Mouse (Mus musculus): ENCODE data around the gene Pagr1a. TPM values are rescaled to one million over a fixed set of nuclear protein-coding genes. Genes with fewer than 3 reads are reported as not detected.

Gene Pagr1a
- polyA plus RNA-seq, 1 experiment from 2014 or later, result 12.2 TPM

GRCm38 (mm10) chr7:127021563-127022527 is 4.7 kb upstream of the Pagr1a start:
- no peak overlapping the region for H3K4me3 ChIP-seq (ENCODE audit: low read depth, low read length)
- H3K9ac ChIP-seq (replicated peaks), result peak overlapping the region; percentile 28
- H3K4me2 ChIP-seq (ENCODE audit: low read depth, low read length), result peak overlapping the region; percentile 68
- ATAC-seq (no peak), DNase-seq (no peak)
- H3K9me3 ChIP-seq (ENCODE audit: low read length), result no peaks in the 10 kb centered on the region
- no peaks in the 10 kb centered on the region for H3K27me3 ChIP-seq (ENCODE audit: insufficient read depth, low read length)
- no peak for TF ChIP-seq EP300 (IDR thresholded peaks at IDR 0.05; ENCODE audit: low read depth)
- no peak for TF ChIP-seq CTCF (IDR thresholded peaks at IDR 0.05; ENCODE audit: low read depth)
- peaks cover 56% of the 10 kb centered on the region for H3K4me1 ChIP-seq (ENCODE audit: insufficient read depth)
- H3K36me3 ChIP-seq (replicated peaks; ENCODE audit: insufficient read depth, low read length), result peaks cover 23% of the 10 kb centered on the region
- 0 out of 2 replicates have a peak overlapping the region, but pooled peaks have one; percentile 39 for H3K27ac ChIP-seq (ENCODE audit: low read depth)
- 35% methylated on average over 5 of the region's 5 CpGs for WGBS (ENCODE audit: insufficient replicate concordance)

- no peaks in the 10 kb centered on the region for H3K9me3 ChIP-seq (ENCODE audit: low read length)
- H3K4me2 ChIP-seq (ENCODE audit: low read depth, low read length), result peak within 1 kb of the TSS; percentile 68
- no peak for TF ChIP-seq CTCF (IDR thresholded peaks at IDR 0.05; ENCODE audit: low read depth)
- TF ChIP-seq EP300 (IDR thresholded peaks at IDR 0.05; ENCODE audit: low read depth), result no peak
- peaks cover 57% of the 10 kb centered on the region for H3K4me1 ChIP-seq (ENCODE audit: insufficient read depth)
- DNase-seq (no peak), ATAC-seq (no peak)
- WGBS (ENCODE audit: insufficient replicate concordance), result 7% methylated on average over 35 of the region's 37 CpGs
- peak within 1 kb of the TSS; percentile 28; the same call in 1 of the 2 replicates for H3K9ac ChIP-seq (replicated peaks)
- H3K36me3 ChIP-seq (replicated peaks; ENCODE audit: insufficient read depth, low read length), result peaks cover 23% of the 10 kb centered on the region
- H3K4me3 ChIP-seq (ENCODE audit: low read depth, low read length), result peak within 1 kb of the TSS; percentile 17
- no peaks in the 10 kb centered on the region for H3K27me3 ChIP-seq (ENCODE audit: insufficient read depth, low read length)
- 0 out of 2 replicates have a peak within 1 kb of the TSS, but pooled peaks have one; percentile 18 for H3K27ac ChIP-seq (ENCODE audit: low read depth)
Observed at GRCm38 (mm10) chr7:127020901-127021562, 3.9 kb upstream of the Pagr1a start, which contains the start of the genes Gm42742 and Prrt2. Gene Gm42742 (minus strand): TSS chr7:127021097. Gene Prrt2 (minus strand): TSS chr7:127021211.

GRCm38 (mm10) chr7:127020491-127020890 is 3.3 kb upstream of the Pagr1a start:
- peak overlapping the region; percentile 28; the same call in 1 of the 2 replicates for H3K9ac ChIP-seq (replicated peaks)
- H3K4me3 ChIP-seq (ENCODE audit: low read depth, low read length), result peak overlapping the region; percentile 17
- no peaks in the 10 kb centered on the region for H3K9me3 ChIP-seq (ENCODE audit: low read length)
- peak overlapping the region; percentile 68 for H3K4me2 ChIP-seq (ENCODE audit: low read depth, low read length)
- no peak for ATAC-seq
- H3K27me3 ChIP-seq (ENCODE audit: insufficient read depth, low read length), result no peaks in the 10 kb centered on the region
- H3K4me1 ChIP-seq (ENCODE audit: insufficient read depth), result peaks cover 61% of the 10 kb centered on the region
- H3K36me3 ChIP-seq (replicated peaks; ENCODE audit: insufficient read depth, low read length), result peaks cover 24% of the 10 kb centered on the region
- WGBS (ENCODE audit: insufficient replicate concordance), result 55% methylated on average over 5 of the region's 5 CpGs
- DNase-seq, result no peak
- no peak overlapping the region for H3K27ac ChIP-seq (ENCODE audit: low read depth)
- TF ChIP-seq EP300 (IDR thresholded peaks at IDR 0.05; ENCODE audit: low read depth) (no peak), CTCF (IDR thresholded peaks at IDR 0.05; ENCODE audit: low read depth) (no peak)

DNA sequence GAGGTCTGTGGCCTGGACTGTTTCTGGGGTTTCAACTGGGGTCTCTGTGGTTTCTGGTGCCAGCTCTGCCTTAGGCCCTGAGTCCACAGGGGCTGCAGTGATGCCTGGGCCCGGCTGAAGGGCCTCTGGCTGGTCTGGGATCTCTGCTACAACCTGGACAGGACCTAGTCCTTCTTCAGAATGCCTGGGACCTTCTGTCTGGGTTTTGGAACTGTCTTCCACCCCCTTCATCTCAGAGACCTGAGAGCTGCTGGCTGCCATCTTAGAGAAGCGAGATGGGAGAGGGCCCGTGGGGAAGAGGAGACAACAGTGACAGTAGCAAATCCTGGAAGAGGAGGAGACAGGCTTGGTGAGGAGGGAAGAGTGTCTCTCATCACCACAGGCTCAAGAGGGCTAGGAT is 2.9 kb upstream of the Pagr1a start:
- Histone ChIP-seq H3K4me2 (ENCODE audit: low read depth, low read length) (no peak overlapping the region), H3K4me1 (ENCODE audit: insufficient read depth) (peaks cover 61% of the 10 kb centered on the region), H3K27ac (ENCODE audit: low read depth) (no peak overlapping the region), H3K36me3 (replicated peaks; ENCODE audit: insufficient read depth, low read length) (peaks cover 27% of the 10 kb centered on the region), H3K4me3 (ENCODE audit: low read depth, low read length) (no peak overlapping the region), H3K9ac (replicated peaks) (no peak overlapping the region), H3K27me3 (ENCODE audit: insufficient read depth, low read length) (no peaks in the 10 kb centered on the region), H3K9me3 (ENCODE audit: low read length) (no peaks in the 10 kb centered on the region)
- 74% methylated on average over 3 of the region's 3 CpGs for WGBS (ENCODE audit: insufficient replicate concordance)
- no peak for DNase-seq
- no peak for TF ChIP-seq CTCF (IDR thresholded peaks at IDR 0.05; ENCODE audit: low read depth)
- TF ChIP-seq EP300 (IDR thresholded peaks at IDR 0.05; ENCODE audit: low read depth), result no peak
- no peak for ATAC-seq

GRCm38 (mm10) chr7:127019306-127019960 is 2.3 kb upstream of the Pagr1a start:
- Histone ChIP-seq H3K9ac (replicated peaks) (no peak overlapping the region; the same call in 1 of the 2 replicates), H3K4me1 (ENCODE audit: insufficient read depth) (peaks cover 61% of the 10 kb centered on the region)

More at GRCm38 (mm10) chr7:127019306-127019960, 2.3 kb upstream of the Pagr1a start:
- H3K27me3 ChIP-seq (ENCODE audit: insufficient read depth, low read length), result no peaks in the 10 kb centered on the region
- DNase-seq (no peak), ATAC-seq (no peak)
- 66% methylated on average over 14 of the region's 14 CpGs for WGBS (ENCODE audit: insufficient replicate concordance)
- no peak overlapping the region for H3K27ac ChIP-seq (ENCODE audit: low read depth)
- no peak overlapping the region for H3K4me2 ChIP-seq (ENCODE audit: low read depth, low read length)
- no peaks in the 10 kb centered on the region for H3K9me3 ChIP-seq (ENCODE audit: low read length)
- H3K4me3 ChIP-seq (ENCODE audit: low read depth, low read length), result no peak overlapping the region
- TF ChIP-seq EP300 (IDR thresholded peaks at IDR 0.05; ENCODE audit: low read depth) (no peak), CTCF (IDR thresholded peaks at IDR 0.05; ENCODE audit: low read depth) (no peak)
- peaks cover 27% of the 10 kb centered on the region for H3K36me3 ChIP-seq (replicated peaks; ENCODE audit: insufficient read depth, low read length)
